Comparison of ENCODE assay signal across 8 mouse cellular contexts in the genomic region with DNA sequence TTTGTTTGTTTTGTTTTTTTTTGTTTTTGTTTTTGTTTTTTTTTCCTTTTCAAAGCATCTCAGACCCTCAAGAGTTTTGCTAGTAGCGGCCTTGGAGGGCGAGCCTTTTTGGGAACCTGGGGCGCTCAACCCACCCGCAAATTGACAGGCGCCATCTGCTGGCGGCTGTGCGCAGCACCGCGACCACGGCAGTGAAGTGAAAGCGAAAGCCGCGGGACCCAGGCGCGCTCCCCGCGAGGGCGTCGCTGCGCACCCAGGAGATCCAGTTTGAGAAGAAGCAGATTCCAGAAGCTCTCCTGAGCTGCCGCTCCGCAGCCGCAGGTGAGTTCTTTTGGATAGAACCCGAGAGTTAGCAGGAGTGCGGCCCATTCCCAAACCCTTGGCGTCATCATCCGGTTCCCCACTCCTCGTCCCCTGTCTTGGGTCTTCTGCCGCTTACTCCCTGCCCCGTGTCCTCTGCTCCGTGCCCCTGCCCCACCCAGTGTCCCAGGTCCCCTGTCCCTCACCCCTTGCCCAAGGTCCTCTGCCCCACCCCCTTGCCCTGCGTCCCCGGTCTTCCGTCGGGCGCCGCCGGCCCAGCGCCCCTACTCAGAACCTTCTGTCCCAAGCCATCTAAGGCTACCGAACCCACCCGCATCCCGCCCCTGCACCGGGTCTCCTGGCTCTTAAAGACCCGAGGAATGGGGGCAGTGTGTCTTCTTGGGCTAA. TPM values are rescaled to one million over a fixed set of nuclear protein-coding genes. Genes with fewer than 3 reads are reported as not detected.
DNase-seq lines count a peak whose midpoint lies in the region; ATAC-seq and TF ChIP-seq lines count a peak whose summit lies in the region.

No protein-coding gene starts in this region.

- peaks cover 11% of the 10 kb centered on the region; the same call in 1 of the 2 replicates for H3K4me1 ChIP-seq in forebrain, embryonic 15.5 days
- H3K4me1 ChIP-seq in neural tube, embryonic 13.5 days (replicated peaks) = peaks cover 11% of the 10 kb centered on the region
- H3K4me1 ChIP-seq in stomach, postnatal 0 days (replicated peaks; ENCODE audit: control insufficient read depth, insufficient read depth) = no peaks in the 10 kb centered on the region

- intact Hi-C loops in heart, postnatal 36 days (cut with DNase I) = loop anchor here (1.0 to 2.0 kb wide), 3 partner anchors 18 to 34 kb away; a partner anchor contains a TSS

- 1% methylated on average over 44 of the region's 44 CpGs for WGBS in forebrain, embryonic 15.5 days
- under 1% methylated on average over 44 of the region's 44 CpGs for WGBS in neural tube, embryonic 13.5 days
- under 1% methylated on average over 44 of the region's 44 CpGs for WGBS in stomach, postnatal 0 days

- peak; percentile 80; the same call in 1 of the 2 replicates for ATAC-seq in forebrain, embryonic 15.5 days (replicated peaks)
- peak; percentile 51; the same call in 1 of the 2 replicates for ATAC-seq in neural tube, embryonic 13.5 days (ENCODE audit: low read depth)
- ATAC-seq in stomach, postnatal 0 days (ENCODE audit: low FRiP score, low TSS enrichment) = peak; percentile 65

- TF ChIP-seq EP300 in stomach, postnatal 0 days (optimal IDR thresholded peaks at IDR 0.05) = no peak

- peak; percentile 71 for DNase-seq in ES-CJ7 (ENCODE audit: low read depth, low spot score)
- DNase-seq in cerebellum, adult 11-12 months = peak; percentile 70
- DNase-seq in heart, postnatal 36 days = peak; percentile 96
- peak; percentile 74 to 86 for DNase-seq in layer of hippocampus, adult 2 months (ENCODE audit: low spot score in 2 of 2)
- peak; percentile 90 to 92 for DNase-seq in lung, adult 18-20 months
- peak; percentile 89 for DNase-seq in stomach, postnatal 0 days (ENCODE audit: low spot score)

- peak overlapping the region; percentile 77 for H3K4me2 ChIP-seq in forebrain, embryonic 15.5 days (replicated peaks)
- H3K4me2 ChIP-seq in neural tube, embryonic 13.5 days = peak overlapping the region; percentile 85
- peak overlapping the region; percentile 90 for H3K4me2 ChIP-seq in stomach, postnatal 0 days (replicated peaks; ENCODE audit: low read depth)

- TF ChIP-seq CTCF in layer of hippocampus, adult 2 months (conservative IDR thresholded peaks at IDR 0.05) = peak; percentile 96
- peak; percentile 91 for TF ChIP-seq CTCF in stomach, postnatal 0 days (IDR thresholded peaks at IDR 0.05; ENCODE audit: low read depth)

- peaks cover 30% of the 10 kb centered on the region for H3K27me3 ChIP-seq in forebrain, embryonic 15.5 days
- peaks cover 78% of the 10 kb centered on the region for H3K27me3 ChIP-seq in neural tube, embryonic 13.5 days
- no peaks in the 10 kb centered on the region for H3K27me3 ChIP-seq in stomach, postnatal 0 days (ENCODE audit: control insufficient read depth, insufficient read depth, low read length)

- H3K36me3 ChIP-seq in forebrain, embryonic 15.5 days = no peaks in the 10 kb centered on the region
- H3K36me3 ChIP-seq in neural tube, embryonic 13.5 days = no peaks in the 10 kb centered on the region
- H3K36me3 ChIP-seq in stomach, postnatal 0 days (ENCODE audit: control insufficient read depth, insufficient read depth, low read length) = no peaks in the 10 kb centered on the region

- H3K9ac ChIP-seq in forebrain, embryonic 15.5 days (replicated peaks) = peak overlapping the region; percentile 53
- H3K9ac ChIP-seq in neural tube, embryonic 13.5 days = peak overlapping the region; percentile 72
- H3K9ac ChIP-seq in stomach, postnatal 0 days (ENCODE audit: low read length) = peak overlapping the region; percentile 73

- peak overlapping the region; percentile 62 for H3K4me3 ChIP-seq in forebrain, embryonic 15.5 days
- peak overlapping the region; percentile 68 for H3K4me3 ChIP-seq in layer of hippocampus, adult 2 months
- peak overlapping the region; percentile 60 for H3K4me3 ChIP-seq in neural tube, embryonic 13.5 days
- peak overlapping the region; percentile 80 for H3K4me3 ChIP-seq in stomach, postnatal 0 days (ENCODE audit: low read depth, low read length)

- no peak overlapping the region for H3K27ac ChIP-seq in forebrain, embryonic 15.5 days (replicated peaks)
- peak overlapping the region; percentile 84 for H3K27ac ChIP-seq in layer of hippocampus, adult 2 months
- no peak overlapping the region for H3K27ac ChIP-seq in neural tube, embryonic 13.5 days (replicated peaks)
- H3K27ac ChIP-seq in stomach, postnatal 0 days (replicated peaks) = peak overlapping the region; percentile 56; the same call in 1 of the 2 replicates

- no peaks in the 10 kb centered on the region for H3K9me3 ChIP-seq in forebrain, embryonic 15.5 days
- H3K9me3 ChIP-seq in neural tube, embryonic 13.5 days = no peaks in the 10 kb centered on the region
- no peaks in the 10 kb centered on the region for H3K9me3 ChIP-seq in stomach, postnatal 0 days (ENCODE audit: control insufficient read depth, low read length)

RNA-seq across cellular contexts. Expression of a gene that starts 1.1 kb away (rescaled TPM):
- 1.3 and 1.7 TPM in 2 replicates for polyA plus RNA-seq in forebrain, embryonic 15.5 days (2015; fragmentation: Nextera tagmentation; extraction: Ambion mirVana)
- total RNA-seq in heart, postnatal 36 days (2021) = 10 to 100 TPM; 23.6 to 24.6 TPM
- total RNA-seq in layer of hippocampus, adult 2 months (2021) = 1 to 10 TPM; 7.8 to 9.3 TPM
- 0.95 and 1.5 TPM in 2 replicates for polyA plus RNA-seq in neural tube, embryonic 13.5 days (2015; fragmentation: Nextera tagmentation; extraction: Ambion mirVana)
- polyA plus RNA-seq in stomach, postnatal 0 days (2015; fragmentation: Nextera tagmentation; extraction: Ambion mirVana) = 5.8 and 5.9 TPM in 2 replicates

RNA-seq across cellular contexts. Expression of a gene that starts 6.9 kb away (rescaled TPM):
- polyA plus RNA-seq in forebrain, embryonic 15.5 days (2015; fragmentation: Nextera tagmentation; extraction: Ambion mirVana) = 2.3 and 2.6 TPM in 2 replicates
- 10 to 100 TPM; 11.4 to 15.1 TPM for total RNA-seq in heart, postnatal 36 days (2021)
- 1 to 10 TPM; 2.7 TPM for total RNA-seq in layer of hippocampus, adult 2 months (2021)
- polyA plus RNA-seq in neural tube, embryonic 13.5 days (2015; fragmentation: Nextera tagmentation; extraction: Ambion mirVana) = 2.6 and 3.5 TPM in 2 replicates
- 15.5 and 16.2 TPM in 2 replicates for polyA plus RNA-seq in stomach, postnatal 0 days (2015; fragmentation: Nextera tagmentation; extraction: Ambion mirVana)

RNA-seq across cellular contexts. Expression of a gene that starts 16.9 kb away (rescaled TPM):
- polyA plus RNA-seq in forebrain, embryonic 15.5 days (2015; fragmentation: Nextera tagmentation; extraction: Ambion mirVana) = 0.73 and 1.1 TPM in 2 replicates
- total RNA-seq in heart, postnatal 36 days (2021) = 10 to 100 TPM in 1 of 2 experiments, 1 to 10 TPM in 1; 7.5 to 10.6 TPM
- 1 to 10 TPM; 2.1 to 3.6 TPM for total RNA-seq in layer of hippocampus, adult 2 months (2021)
- 0.98 and 1.2 TPM in 2 replicates for polyA plus RNA-seq in neural tube, embryonic 13.5 days (2015; fragmentation: Nextera tagmentation; extraction: Ambion mirVana)
- polyA plus RNA-seq in stomach, postnatal 0 days (2015; fragmentation: Nextera tagmentation; extraction: Ambion mirVana) = 11.9 and 12.8 TPM in 2 replicates

RNA-seq across cellular contexts. Expression of a gene that starts 17.1 kb away (rescaled TPM):
- 1.5 and 1.6 TPM in 2 replicates for polyA plus RNA-seq in forebrain, embryonic 15.5 days (2015; fragmentation: Nextera tagmentation; extraction: Ambion mirVana)
- total RNA-seq in heart, postnatal 36 days (2021) = 1 to 10 TPM; 4.1 to 7.0 TPM
- total RNA-seq in layer of hippocampus, adult 2 months (2021) = 1 to 10 TPM; 3.3 to 3.4 TPM
- 0.60 and 1.4 TPM in 2 replicates for polyA plus RNA-seq in neural tube, embryonic 13.5 days (2015; fragmentation: Nextera tagmentation; extraction: Ambion mirVana)
- 7.0 and 8.3 TPM in 2 replicates for polyA plus RNA-seq in stomach, postnatal 0 days (2015; fragmentation: Nextera tagmentation; extraction: Ambion mirVana)

RNA-seq across cellular contexts. Expression of a gene that starts 34.2 kb away (rescaled TPM):
- polyA plus RNA-seq in forebrain, embryonic 15.5 days (2015; fragmentation: Nextera tagmentation; extraction: Ambion mirVana) = 0.20 TPM in 1 of 2 replicates, not detected in the other
- total RNA-seq in heart, postnatal 36 days (2021) = under 1 TPM; 0.83 to 0.84 TPM
- total RNA-seq in layer of hippocampus, adult 2 months (2021) = under 1 TPM in 1 of 2 experiments, not detected in 1; 0.17 TPM
- not detected in 2 replicates for polyA plus RNA-seq in neural tube, embryonic 13.5 days (2015; fragmentation: Nextera tagmentation; extraction: Ambion mirVana)
- 0.13 and 0.16 TPM in 2 replicates for polyA plus RNA-seq in stomach, postnatal 0 days (2015; fragmentation: Nextera tagmentation; extraction: Ambion mirVana)

Comparison
In these comparisons a context has a peak if more than half of its experiments do, and no peak if none do; other contexts are left out.
1. H3K27ac ChIP-seq: peak in layer of hippocampus, adult 2 months (single experiment) and stomach, postnatal 0 days (single experiment); none in forebrain, embryonic 15.5 days (single experiment) and neural tube, embryonic 13.5 days (single experiment).
2. Peak in every context shown above with its lines, with median percentiles within 50 percentile points of each other: DNase-seq, ATAC-seq, H3K4me2 ChIP-seq, H3K4me3 ChIP-seq and H3K9ac ChIP-seq.